Mouse (Mus musculus) cerebellum, adult 8-10 months (tissue): ENCODE measurements around the gene Wscd2.
A peak's percentile ranks its signal among the peaks of the same experiment; 100 is the strongest.

Experiments
- DNase-seq: peaks from one replicate; pipeline ENCODE4 v3.0.0; 2022

Wscd2 gene

GRCm38 (mm10) chr5:113487879-113488278 lies 2.3 kb upstream of the Wscd2 start:
- DNase-seq: no peak

GRCm38 (mm10) chr5:113489617-113490016 lies 516 bp upstream of the Wscd2 start:
- DNase-seq: peak; percentile 29

GRCm38 (mm10) chr5:113490467-113491260 lies 531 bp downstream of the Wscd2 start:
- peak; percentile 81 for DNase-seq

- no peak for DNase-seq
Observed at GRCm38 (mm10) chr5:113491552-113491951, 1.4 kb downstream of the Wscd2 start.

GRCm38 (mm10) chr5:113491988-113492387 lies 1.9 kb downstream of the Wscd2 start:
- DNase-seq: no peak

GRCm38 (mm10) chr5:113492417-113493035 lies 2.4 kb downstream of the Wscd2 start:
- DNase-seq: no peak

- no peak for DNase-seq
Observed at GRCm38 (mm10) chr5:113493997-113494396, 3.9 kb downstream of the Wscd2 start.

- DNase-seq: no peak
Observed at GRCm38 (mm10) chr5:113496926-113497325, 6.8 kb downstream of the Wscd2 start.

GRCm38 (mm10) chr5:113499421-113499820 lies 9.3 kb downstream of the Wscd2 start:
- no peak for DNase-seq

GRCm38 (mm10) chr5:113503276-113503675 lies 13.1 kb downstream of the Wscd2 start:
- peak; percentile 70 for DNase-seq

- DNase-seq: no peak
Observed at GRCm38 (mm10) chr5:113504654-113505053, 14.5 kb downstream of the Wscd2 start.

GRCm38 (mm10) chr5:113506065-113506464 lies 15.9 kb downstream of the Wscd2 start:
- DNase-seq: no peak

- DNase-seq: no peak
Observed at GRCm38 (mm10) chr5:113506779-113507178, 16.6 kb downstream of the Wscd2 start.

GRCm38 (mm10) chr5:113509167-113509566 lies 19.0 kb downstream of the Wscd2 start:
- DNase-seq: no peak

- DNase-seq: no peak
Observed at GRCm38 (mm10) chr5:113513640-113514039, 23.5 kb downstream of the Wscd2 start.

- DNase-seq: no peak
Observed at GRCm38 (mm10) chr5:113514062-113514461, 23.9 kb downstream of the Wscd2 start.

GRCm38 (mm10) chr5:113516119-113516872 lies 26.2 kb downstream of the Wscd2 start:
- no peak for DNase-seq

GRCm38 (mm10) chr5:113516873-113517336 lies 26.8 kb downstream of the Wscd2 start:
- no peak for DNase-seq

GRCm38 (mm10) chr5:113517387-113517786 lies 27.3 kb downstream of the Wscd2 start:
- DNase-seq: no peak

GRCm38 (mm10) chr5:113521037-113521436 lies 30.9 kb downstream of the Wscd2 start:
- no peak for DNase-seq

- no peak for DNase-seq
Observed at GRCm38 (mm10) chr5:113538826-113539225, 48.7 kb downstream of the Wscd2 start.

- no peak for DNase-seq
Observed at GRCm38 (mm10) chr5:113539438-113539837, 49.3 kb downstream of the Wscd2 start.

- no peak for DNase-seq
Observed at GRCm38 (mm10) chr5:113539858-113540257, 49.7 kb downstream of the Wscd2 start.

GRCm38 (mm10) chr5:113541196-113541595 lies 51.1 kb downstream of the Wscd2 start:
- DNase-seq: no peak
